Mouse (Mus musculus): Measurements from ENCODE around the gene Kbtbd2. TPM values are rescaled to one million over a fixed set of nuclear protein-coding genes. Genes with fewer than 3 reads are reported as not detected.

The Kbtbd2 gene
- total RNA-seq, 2 experiments from 2014 or later = 47.8 to 50.0 TPM

DNA sequence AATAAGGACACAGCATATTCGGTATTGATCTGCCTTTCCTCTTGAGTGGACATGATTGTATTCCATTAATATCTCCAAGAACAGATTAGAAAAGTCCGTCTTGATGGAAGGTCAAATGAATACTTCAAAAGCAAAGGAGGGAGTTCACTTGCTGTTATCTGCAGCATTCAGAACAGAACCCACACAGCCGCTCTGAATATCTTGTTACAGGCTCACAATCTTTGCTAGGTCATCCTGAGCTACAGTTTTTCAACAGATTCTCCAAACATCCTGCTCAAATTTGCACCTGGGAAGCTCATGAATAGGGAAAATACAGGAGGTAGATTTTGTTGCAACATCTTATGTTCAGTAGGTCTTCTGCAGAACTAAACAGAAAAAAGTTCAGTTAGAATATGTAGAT is 8.3 kb downstream of the Kbtbd2 start:
- DNase-seq (ENCODE audit: low spot score in 2 of 2) = no peak

DNA sequence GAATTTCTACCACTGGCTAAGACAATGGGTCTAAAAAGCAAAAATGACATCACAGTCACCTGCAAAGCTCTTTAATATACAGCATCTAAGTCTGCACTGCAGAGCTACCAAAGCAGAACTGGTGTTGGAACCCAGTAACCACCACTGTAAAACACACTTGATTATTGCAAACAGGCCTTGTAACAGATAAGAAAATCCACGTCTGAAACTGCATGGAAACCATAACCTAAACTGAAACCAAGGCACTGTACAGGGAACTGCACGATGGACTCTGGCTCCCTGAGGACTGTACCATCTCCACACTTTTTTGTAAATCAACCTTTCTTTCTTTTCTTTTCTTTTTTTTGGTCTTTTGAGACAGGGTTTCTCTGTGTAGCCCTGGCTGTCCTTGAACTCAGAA is 9.9 kb downstream of the Kbtbd2 start:
- no peak for DNase-seq (ENCODE audit: low spot score in 2 of 2)

GRCm38 (mm10) chr6:56785068-56785467 is 12.5 kb downstream of the Kbtbd2 start:
- no peak for DNase-seq (ENCODE audit: low spot score in 2 of 2)

DNA sequence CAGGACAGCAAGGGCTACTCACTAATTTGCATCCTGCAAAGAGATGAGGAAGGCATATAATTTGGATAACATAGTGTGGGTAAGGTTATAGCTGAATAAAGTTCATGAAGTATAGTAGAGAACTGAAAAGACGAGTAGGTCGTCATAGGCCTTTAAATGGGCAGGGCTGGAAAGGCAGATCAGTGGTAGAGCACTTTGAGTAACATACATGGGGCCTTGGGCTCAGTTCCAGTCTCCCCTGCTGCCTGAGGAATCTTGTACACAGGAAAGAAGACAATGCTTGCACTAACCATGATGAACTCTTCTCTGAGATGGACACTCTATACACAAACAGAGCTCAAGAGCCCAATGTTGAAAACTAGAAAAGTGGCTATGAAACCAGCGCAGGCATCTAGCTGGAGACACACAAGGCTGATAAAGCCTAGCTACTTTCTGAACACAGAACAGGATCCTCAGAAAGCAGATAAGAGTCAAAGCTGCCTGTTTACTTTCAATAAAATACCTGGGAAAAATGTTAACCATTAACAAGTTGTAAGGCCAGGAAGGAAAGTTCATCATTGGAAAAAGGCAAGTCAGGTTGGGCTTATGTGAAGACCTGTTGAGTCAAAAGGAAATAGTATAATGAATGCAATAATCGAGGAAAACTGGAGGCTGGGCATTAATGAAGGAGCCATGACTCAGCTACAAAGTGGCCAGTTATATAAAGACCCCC is 13.9 kb downstream of the Kbtbd2 start:
- DNase-seq (ENCODE audit: low spot score in 2 of 2) = no peak

DNA sequence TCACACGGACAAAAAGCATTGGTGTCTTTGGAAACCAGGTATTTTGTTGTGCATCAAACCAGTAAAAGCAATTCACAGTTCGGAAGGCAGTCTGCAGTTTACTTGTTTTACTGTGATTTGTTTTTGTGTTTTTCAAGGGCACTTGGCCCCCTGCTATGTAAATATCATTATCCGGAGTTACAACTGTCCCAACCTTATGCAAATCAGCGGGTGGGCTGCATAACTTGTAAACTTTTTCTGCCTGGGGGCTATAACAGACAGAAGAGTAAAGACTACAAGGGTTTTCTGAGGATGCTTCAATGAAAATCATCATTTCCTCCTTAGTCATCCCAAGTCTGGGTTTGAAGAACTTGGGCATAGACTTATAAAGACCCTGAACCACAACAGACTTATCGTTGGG is 18.0 kb downstream of the Kbtbd2 start:
- DNase-seq (ENCODE audit: low spot score in 2 of 2) = no peak

DNA sequence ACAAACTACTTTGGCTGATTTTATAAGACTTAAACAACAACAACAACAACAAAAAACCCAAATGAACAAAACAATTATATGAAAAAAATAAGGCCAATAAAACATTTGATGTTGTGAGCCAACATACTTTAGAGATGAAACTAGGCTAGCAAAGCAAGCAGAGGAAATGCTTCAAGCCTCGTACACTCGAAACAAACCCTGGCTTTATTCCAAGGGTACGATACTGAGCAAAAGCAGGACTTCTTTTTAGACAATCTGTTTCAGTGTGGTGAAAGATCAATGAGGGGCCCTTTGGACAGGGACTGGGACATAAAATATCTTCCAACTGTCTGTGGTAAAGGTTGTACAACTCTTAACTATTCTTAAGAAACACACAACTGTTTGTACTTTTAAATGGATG is 21.8 kb downstream of the Kbtbd2 start:
- no peak for DNase-seq (ENCODE audit: low spot score in 2 of 2)

DNA sequence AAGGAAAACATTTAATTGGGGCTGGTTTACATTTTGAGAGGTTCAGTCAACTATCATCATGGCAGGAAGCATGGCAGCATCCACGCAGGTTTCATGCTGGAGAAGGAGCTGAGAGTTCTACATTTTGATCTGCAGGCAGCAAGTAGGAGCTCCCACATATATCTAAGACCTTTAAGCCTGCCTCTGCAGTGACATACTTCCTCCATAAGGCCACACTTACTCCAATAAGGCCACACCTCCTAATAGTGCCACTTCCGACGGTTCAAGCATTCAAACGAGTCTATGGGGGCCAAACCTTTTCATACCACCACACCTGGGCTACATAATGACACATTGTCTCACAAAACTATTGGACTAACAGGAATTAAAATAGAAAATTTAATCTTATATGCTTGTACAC is 31.9 kb downstream of the Kbtbd2 start:
- DNase-seq (ENCODE audit: low spot score in 2 of 2) = no peak

DNA sequence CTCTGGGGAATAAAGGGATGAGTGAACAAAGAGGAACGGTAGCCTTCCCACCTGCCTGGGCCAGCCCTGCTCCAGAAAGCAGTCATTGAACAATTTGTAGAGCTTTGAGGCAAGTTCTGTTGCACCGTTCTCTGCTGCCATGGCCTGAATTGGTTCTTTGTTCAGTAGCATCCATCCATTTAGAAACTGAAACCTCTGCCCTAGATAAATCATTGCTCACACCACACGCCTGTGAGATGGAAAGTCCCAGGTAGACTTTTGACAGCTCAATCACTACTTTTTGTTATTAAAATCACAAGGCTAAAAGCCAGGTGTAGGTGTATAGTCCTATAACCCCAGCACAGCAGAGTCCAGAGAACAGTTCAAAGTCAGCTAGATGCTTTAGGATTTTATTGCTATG is 32.3 kb downstream of the Kbtbd2 start:
- no peak for DNase-seq (ENCODE audit: low spot score in 2 of 2)

DNA sequence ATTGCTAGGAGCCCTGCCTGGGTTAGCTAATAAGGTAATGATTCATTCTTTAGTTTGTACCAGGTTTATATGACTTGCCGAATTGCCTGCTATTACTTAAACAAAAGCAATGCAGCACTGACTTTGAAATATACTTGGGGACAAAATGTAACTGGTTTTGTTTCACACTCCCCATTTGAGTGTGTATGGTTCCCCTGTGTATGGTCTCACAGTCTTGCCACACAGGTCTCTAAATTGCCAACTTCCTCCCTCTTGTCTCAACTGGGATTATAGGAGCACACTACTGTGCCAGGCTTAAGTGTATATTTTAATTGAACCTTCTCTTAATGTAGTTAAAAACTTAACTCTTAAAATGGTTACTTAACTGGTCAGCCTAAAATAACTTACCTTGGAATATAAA is 38.3 kb downstream of the Kbtbd2 start:
- no peak for DNase-seq (ENCODE audit: low spot score in 2 of 2)

DNA sequence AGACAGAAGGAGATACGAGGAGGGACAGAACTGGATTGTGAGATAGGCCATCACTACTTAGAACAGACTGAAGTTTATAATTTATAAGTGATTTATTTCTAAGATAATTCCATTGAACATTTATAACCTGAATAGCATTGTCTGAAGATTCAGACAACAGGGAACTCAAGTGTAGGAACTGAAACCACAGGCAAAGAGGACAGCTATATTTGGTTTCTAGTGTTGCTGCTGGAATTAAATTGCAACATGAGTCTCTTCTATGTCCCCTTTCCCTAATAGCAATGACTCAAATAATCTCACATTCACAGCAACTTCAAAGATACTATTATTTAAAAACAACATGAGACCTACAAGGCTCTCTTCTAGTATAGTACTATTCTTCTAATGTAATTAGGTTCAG is 41.5 kb downstream of the Kbtbd2 start:
- no peak for DNase-seq (ENCODE audit: low spot score in 2 of 2)

DNA sequence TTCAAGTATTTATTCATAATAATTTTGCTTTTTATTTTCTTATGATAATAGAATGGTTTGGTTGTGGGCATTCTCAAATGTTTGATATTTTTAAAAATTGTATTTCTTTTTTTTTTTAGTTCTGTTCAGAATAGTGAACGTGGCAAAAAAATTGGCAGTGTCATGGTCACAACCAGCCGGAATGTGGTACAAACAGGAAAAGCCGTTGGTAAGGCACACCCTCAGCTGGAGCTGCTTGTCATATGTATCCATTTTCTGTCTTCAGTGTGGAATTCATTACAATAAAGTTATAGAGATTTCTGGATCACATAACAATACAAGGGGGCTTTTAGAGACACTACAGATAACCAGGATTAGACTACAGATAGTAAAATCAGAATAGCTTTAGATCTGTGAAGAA is 43.9 kb downstream of the Kbtbd2 start:
- DNase-seq (ENCODE audit: low spot score in 2 of 2) = no peak

- no peak for DNase-seq (ENCODE audit: low spot score in 2 of 2)
Observed at GRCm38 (mm10) chr6:56745950-56746543, 51.6 kb downstream of the Kbtbd2 start.

GRCm38 (mm10) chr6:56732545-56732944 is 65.1 kb downstream of the Kbtbd2 start:
- DNase-seq (ENCODE audit: low spot score in 2 of 2) = no peak

Other genes with a start within 250 kb of the Kbtbd2 start
- gene Pde1c, start 228.7 kb downstream of the Kbtbd2 start, total RNA-seq (2021) = 1 to 10 TPM in 1 of 2 experiments, under 1 TPM in 1; 0.98 to 1.4 TPM
- gene Lsm5, start 93.1 kb downstream of the Kbtbd2 start, total RNA-seq (2021) = 10 to 100 TPM; 45.7 to 51.9 TPM
- 10 to 100 TPM; 27.7 to 32.6 TPM for gene Avl9, start 82.9 kb downstream of the Kbtbd2 start, total RNA-seq (2021)
- gene Fkbp9, start 34.2 kb upstream of the Kbtbd2 start, total RNA-seq (2021) = 100 to 1,000 TPM; 108 to 112 TPM
- gene Nt5c3, start 126.1 kb upstream of the Kbtbd2 start, total RNA-seq (2021) = 10 to 100 TPM; 36.2 to 41.8 TPM
- gene Vmn1r4, start 126.2 kb upstream of the Kbtbd2 start, total RNA-seq (2021) = under 1 TPM; 0.54 to 0.56 TPM
- not detected for gene Vmn1r5, start 172.5 kb upstream of the Kbtbd2 start, total RNA-seq (2021)
- gene Vmn1r6, start 199.4 kb upstream of the Kbtbd2 start, total RNA-seq (2021) = under 1 TPM in 1 of 2 experiments, not detected in 1; 0.03 TPM
- gene Vmn1r7, start 227.5 kb upstream of the Kbtbd2 start, total RNA-seq (2021) = not detected
- gene Vmn1r8, start 234.5 kb upstream of the Kbtbd2 start, total RNA-seq (2021) = not detected

All from adrenal gland, postnatal 4 days (tissue).